Mouse (Mus musculus) liver, postnatal 0 days (tissue): Measurements from ENCODE around the gene Rapgef4.

Experiments
- CTCF ChIP-seq: sonication (generic); IDR thresholded peaks from 2 replicates; pipeline ENCODE4 v1.5.1; 2016; ENCODE audit warnings: antibody characterized with exemption, low read depth
- EP300 ChIP-seq: IDR thresholded peaks from 2 replicates; pipeline ENCODE4 v1.6.1; 2016; ENCODE audit warnings: antibody characterized with exemption, low read depth, mild to moderate bottlenecking

GRCm38 (mm10) chr2:72171204-72171603, 190.2 kb downstream of the Rapgef4 start:
- TF ChIP-seq CTCF (no peak), EP300 (no peak)
